Mouse (Mus musculus) T-helper 1 cell (primary cell): ENCODE results near the gene Hif3a.

Experiments
- in situ Hi-C: fragments of 300-600 bp; cut with MboI, MseI; formaldehyde crosslinking; loops from one replicate; pipeline ENCODE4 v1.15.1; 2025; ENCODE audit warnings: high pct_unique_total_duplicates

Gene Hif3a

DNA sequence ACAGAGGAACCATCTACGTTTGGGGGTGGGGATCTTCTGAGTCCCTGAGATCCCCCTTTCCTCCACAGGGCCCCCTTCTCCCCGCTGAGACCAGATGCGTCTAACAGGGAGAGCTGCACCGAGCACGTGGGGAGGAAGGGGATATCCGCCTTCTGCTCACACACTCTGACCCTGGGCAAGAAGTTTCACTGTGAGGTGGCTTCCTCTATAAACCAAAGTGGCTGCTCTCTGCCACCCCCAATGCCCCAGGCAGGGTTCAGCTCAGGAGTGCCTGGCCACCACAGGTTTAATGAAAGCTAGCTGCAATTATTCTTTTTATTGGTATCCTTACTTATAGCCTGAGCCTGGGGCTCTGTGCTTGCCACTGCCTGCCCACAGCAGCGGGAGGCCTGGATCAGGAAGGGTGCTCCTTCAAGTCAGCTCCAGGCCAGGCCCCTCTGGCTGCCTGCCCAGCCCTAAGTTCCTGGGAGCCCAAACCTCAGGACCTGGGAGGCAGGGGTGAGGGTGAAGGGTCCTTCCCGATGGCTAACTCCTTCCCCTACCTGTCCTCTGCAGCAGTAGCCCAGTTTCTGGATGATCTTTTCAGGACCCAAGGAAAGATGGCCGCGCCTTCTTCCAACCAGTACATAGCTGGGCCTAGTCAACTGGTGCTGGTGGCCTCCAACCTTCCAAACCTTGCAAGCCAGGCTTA is 37.3 kb downstream of the Hif3a start:
- in situ Hi-C loops: loop anchor here (5.0 kb wide), 1 partner anchor 32 kb away; no protein-coding TSS in a partner anchor

DNA sequence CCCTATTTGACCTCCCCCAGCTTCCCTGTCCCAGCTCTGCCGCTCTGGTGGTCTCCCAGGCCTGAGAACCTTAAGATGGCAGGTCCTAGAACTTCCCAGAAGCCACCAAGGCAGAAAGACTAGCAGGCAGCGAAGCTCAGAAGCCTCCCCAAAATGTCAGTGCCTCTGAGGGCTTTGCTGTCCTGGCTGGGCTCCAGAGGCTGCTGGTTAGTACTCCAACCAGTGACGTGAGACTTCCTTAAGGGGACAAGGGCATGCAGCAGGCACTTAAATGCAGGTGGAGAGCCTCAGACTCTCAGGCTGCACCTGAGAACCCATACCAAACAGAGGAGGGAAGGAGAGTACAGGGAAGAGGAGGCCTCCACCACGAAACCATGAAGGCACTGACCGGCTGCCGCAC is 38.1 kb downstream of the Hif3a start:
- in situ Hi-C loops: loop anchor here (5.0 kb wide), 1 partner anchor 33 kb away; no protein-coding TSS in a partner anchor

DNA sequence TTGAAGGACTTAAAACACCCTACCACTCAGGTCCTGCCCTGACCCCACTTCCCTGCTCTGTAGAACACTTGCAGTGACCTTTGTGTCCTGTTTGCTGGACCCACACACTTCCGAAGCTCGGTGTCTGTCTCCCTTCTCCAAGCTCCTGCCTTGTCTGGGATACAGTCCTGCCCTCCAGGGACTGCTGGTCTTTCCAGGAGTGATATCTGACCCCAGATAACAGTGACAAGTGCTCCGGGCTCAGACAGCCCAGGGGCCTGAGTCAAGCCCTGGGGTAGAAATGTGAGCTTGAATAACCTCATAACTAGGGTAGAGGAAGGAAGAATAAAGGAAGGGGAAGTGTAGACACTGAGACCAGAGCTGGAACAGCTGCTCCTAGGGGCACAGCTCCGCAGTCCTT is 38.5 kb downstream of the Hif3a start:
- in situ Hi-C loops: loop anchor here (5.0 kb wide), 1 partner anchor 34 kb away; no protein-coding TSS in a partner anchor

DNA sequence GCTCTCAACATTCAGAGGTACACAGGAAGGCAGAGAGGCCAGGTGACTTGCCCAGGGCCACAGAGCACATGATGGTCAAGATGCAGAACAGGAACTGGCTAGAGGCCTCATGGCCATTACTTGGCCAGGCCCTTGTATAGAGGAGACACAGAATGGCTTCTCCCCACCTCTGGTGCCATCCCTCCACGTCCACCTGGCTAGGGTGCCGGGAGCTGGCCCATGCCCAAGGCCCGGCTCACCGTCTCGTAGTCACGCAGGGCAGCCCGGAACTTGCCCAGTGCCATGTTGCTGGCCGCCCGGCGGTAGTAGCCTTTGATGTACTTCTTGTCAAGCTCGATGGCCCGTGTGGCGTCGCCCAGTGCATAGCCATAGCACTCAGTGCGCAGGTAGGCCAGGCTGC is 40.1 kb downstream of the Hif3a start:
- in situ Hi-C loops: loop anchor here (5.0 kb wide), 1 partner anchor 35 kb away; no protein-coding TSS in a partner anchor

DNA sequence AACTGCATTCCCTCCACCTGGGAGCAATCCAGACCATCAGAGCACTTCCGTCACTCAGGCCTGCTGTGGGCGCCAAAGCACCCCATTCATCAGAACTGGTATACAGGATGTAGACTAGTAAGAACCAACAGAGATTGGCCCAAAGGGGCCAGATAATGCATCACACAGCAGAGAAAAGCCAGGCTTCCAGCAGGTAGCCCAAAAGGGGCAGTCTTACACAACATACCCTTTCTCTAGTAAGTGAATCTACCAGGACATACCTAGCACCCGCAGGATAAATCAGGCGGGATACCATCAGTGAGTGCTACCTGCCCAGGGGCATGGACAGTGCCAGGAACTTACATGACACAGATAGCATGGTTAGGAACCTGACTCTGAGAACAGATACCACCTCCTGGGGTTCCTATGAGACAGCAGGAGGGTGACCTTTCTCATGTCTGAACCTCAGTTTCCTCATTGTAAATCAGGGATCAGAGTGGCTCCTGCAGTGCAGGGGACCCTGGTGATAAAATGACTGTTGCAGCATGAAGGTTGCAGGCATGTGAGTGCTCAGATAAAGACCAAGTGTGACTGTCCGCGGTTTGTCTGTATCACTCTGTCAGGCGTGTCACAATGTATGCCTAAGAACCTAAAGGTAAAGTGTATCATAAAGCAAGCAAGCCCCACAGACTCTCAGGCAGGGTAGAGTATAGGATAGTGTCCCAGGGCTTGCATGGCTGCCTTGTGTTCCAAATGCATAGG is 42.6 kb downstream of the Hif3a start:
- in situ Hi-C loops: loop anchor here (5.0 kb wide), 1 partner anchor 38 kb away; no protein-coding TSS in a partner anchor

DNA sequence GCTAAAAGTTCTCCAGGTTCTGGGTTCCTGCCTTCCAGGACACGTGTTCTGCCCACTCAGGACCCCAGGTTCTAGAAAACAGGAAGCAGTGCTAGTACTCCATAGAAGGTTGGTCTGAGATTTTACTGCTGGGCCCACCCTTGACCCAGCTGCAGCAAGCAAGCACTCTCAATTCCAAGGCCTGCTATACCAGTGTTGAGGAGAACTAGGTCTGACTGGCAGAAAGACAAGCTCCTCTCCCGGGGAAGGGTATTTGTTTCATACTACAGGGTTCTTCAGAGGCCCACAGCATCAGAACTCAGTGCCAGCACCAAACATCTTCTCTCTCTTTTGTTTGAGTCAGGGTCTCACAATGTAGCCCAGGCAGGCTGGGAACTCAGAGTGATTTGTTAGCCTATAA is 44.3 kb downstream of the Hif3a start:
- in situ Hi-C loops: no loop called here

DNA sequence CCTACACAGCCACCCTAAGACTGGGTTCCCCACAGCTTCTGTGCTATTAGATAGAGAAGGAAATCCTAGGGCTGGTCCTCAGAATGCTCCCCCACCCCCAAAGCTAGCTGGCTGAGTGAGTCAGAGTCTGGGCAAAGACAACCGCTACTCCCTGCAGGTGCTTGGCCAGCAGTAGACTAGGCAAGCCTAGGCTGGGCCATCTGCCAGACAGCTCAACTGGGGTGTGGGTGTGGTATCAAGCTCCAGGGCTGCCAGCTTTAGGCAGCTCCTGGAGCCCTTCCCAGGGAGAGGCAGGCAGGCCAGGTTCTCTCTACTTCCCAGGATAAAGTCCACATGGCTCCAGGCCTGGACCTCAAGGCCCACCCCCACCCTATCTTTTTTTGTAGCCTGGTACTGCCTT is 45.2 kb downstream of the Hif3a start:
- in situ Hi-C loops: no loop called here

DNA sequence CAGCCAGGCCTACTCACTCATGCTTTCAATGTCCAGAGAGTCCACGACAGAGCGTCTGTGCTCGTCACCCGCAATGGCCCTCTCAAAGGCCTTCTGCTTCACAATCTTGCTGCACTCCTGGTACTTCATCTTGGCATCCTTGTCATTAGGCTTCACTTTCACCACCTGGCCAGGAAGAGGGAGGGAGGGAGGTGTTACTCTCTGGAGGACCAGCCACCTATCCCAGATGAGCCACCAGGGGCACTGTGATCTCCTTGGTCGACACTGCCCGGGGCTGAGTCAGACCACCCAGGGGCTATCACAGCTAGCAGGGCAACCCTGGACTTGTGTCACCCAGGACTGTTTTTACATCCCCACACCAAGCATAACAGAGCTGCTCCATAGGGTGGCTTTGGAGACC is 46.8 kb downstream of the Hif3a start:
- in situ Hi-C loops: no loop called here

DNA sequence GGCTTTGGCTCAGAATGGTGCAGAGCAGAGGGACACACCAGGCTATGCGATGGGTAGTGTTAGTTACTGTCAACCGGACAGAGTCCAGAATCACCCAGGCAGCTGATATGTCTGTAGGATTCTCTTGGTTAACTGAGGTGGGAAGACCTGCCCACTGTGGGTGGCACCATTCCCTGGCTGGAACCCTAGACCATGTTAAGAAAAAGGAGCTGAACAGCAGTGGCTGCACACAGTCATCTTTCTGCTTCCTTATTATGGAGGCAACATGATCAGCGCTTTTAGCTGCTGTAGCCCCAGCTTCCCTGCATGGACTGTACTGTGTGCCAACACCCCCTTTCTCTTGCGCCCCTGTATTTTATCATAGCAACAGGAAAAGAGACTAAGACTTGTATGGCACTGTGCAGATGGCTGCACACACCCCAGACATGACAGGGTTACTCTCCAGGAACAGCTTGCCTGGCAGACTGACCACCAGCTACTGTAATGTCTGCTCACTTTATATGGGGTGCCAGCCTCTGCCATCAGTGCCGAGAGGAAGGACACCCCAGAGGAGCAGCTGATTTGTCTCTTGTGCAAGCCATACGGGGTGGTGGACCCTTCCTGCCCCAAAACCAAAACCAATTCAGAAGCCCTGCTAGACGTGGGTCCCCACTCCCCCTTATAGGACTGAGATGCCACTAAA is 50.2 kb downstream of the Hif3a start:
- in situ Hi-C loops: no loop called here

DNA sequence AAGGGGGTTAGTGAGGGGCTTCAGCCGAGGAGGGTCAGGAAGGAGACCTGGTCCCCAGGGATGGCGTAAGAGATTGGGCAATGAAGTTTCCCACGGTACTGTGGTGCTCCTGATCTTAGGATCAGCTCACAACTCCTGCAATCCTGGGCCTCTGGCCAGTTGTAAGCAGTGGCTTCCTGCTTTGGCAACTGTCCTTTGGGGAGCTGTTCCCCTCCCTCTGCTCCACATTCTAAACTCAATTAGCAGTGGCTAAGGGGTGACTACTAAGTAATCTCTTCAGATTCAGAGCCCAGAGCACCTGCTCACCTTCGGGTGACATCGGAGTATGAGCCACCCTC is 52.2 kb downstream of the Hif3a start:
- in situ Hi-C loops: no loop called here

DNA sequence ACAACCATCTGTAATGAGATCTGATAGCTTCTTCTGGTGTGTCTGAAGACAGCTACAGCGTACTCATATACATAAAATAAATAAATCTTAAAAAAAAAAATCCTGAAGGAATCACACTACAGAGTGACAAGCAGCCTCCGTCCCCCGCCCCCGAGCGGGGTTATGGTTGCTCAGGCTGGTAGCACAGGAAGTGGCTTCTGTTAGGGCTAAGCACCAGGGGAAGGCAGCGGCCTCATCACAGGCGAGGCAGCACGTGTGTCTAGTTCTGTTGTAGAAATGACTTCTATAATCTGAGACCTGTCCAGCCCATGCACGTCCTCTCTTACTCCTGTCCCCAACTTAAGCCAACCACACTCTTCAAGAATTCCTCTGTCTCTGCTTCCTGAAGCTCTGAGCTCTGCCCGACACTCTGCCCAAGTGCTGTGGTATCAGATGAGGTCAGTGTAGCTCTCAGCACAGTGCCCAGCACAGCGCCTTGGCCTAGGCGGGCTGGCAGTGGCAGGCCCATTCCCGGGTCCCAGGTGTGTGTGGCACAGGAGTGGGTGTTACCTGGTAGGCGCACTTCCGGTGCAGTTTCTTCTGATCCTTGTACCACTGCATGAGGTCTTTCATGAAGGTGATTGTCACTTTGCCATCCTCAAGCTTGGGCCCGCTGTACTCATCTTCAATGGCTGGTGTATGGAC is 52.8 kb downstream of the Hif3a start:
- in situ Hi-C loops: no loop called here

DNA sequence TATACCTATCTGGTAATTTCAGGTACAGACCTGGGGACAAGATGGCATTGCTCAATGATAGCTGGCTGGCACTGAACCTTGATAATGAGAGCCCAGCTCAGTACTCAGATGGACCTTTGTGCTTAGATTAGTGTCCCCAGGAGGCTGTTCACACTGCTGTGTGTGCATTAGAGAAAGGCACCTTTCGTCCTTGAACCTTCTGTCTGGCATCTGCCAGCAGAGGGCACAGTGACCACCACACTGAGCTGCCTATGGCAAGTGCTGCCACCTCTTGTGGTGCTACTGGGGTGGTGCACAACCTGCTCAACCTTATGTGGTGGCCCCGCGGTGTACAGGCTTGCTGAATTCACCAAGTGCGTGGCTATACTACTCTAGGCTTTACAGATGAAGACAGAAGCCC is 54.9 kb downstream of the Hif3a start:
- in situ Hi-C loops: no loop called here

DNA sequence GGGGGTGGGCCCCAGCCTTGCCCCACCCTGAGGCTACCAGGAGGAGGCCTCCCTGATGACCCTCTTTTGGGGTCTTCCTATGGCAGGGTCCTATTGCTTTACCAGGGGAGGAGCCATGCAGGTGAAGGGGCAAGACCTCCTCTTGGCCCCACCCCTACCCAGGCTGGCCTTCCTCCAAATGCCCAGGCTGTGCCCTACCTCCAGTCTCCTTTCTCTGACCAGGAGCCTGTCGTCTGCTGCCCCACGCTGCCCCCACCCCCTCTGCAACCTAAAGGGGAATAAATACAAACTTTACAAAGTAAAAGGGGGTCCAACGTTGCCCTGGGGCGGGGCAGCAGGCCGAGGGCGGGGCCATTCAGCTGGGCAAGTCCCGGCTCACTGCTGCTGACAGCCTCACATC is 57.5 kb downstream of the Hif3a start:
- in situ Hi-C loops: no loop called here

DNA sequence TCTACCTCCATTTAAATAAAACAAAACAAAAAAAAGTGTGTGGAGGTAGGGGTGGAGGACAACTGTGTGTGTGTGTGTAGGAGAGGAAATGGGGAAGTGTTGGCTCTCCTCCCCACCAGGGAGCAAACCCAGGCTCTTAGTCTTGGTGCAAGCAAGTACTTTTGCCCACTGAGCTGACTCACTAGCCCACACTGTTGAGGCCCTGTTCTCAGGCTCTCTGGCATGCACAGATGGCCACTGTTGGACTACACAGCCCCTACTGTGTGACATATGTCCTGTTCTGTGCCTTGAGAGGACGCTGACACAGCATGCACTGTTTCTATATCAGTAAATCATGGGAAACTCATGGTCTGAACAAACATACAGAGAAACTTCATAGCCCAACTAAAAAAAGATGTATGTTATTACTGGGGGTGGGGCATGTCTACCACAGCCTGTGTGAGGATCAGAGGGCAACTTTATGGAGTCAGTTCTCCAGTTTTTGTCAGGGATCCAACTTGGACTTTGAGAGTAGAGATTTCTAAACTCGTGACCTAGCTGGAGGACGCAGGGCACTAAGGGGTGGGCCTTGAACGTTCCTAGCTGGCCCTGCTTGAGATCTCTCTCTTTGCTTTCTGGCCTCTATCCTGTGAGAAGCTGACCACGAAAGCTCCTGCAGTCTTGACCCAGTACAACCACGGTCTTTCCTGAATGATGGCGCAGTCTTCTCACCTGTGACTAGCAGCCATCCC is 58.8 kb downstream of the Hif3a start:
- in situ Hi-C loops: no loop called here

DNA sequence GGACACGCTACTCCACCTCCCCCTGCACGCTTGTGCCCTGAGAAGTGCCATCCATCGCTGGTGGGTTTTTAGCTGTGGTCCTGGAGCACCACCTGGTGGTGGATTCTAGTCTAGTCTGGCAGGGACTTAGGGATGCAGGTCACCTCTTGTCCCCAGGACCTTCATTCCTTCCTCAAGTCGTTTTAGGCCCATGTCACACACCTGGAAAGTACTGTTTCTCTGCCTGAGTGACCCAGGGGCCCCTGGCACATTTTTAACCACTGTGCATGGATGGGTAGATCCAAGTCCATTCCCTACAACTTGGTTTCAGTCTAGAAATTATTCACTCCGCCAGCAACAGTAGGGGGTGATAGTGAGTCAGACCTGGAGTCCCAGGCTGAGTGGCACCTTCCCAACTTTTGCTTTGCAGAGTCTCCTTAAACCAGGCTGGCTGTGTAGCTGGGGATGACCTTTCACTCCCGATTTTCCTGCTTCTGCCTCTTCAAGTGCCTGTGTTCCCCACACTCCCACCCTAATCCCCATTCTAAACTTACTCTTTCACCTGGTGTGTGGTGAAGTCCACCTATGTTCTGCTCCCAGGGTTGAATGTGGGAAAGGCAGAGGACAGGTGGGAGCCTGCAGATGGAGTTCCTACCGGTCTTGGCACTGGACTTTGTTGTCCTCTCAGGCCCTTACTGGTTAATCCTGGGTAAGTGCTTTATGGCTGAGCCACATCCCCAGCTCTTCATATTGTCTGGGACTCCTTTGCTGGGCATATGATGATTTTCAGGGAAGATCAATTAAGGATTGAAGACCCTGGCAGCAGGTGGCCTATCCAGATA is 59.6 kb downstream of the Hif3a start:
- in situ Hi-C loops: no loop called here

DNA sequence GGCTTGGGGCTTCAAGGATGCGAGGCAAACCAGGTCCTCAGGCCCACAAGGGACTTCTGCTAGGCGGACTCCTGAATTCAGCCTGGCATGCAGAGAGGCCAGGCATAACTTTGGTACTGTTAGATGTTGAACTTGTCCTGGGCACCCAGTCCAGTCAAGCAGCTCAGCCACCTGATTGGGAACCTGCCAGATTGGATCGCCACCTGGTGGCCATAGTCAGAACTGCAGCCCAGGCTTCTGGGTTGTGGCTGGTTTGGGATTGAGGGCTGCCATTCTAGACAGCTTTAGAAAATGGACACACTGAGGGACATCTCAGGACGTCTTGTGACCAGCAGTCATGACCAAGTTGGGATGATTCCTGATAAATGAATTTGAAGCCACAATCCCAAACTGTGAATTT is 62.6 kb downstream of the Hif3a start:
- in situ Hi-C loops: loop anchor here (5.0 kb wide), 1 partner anchor 47 kb away; no protein-coding TSS in a partner anchor

DNA sequence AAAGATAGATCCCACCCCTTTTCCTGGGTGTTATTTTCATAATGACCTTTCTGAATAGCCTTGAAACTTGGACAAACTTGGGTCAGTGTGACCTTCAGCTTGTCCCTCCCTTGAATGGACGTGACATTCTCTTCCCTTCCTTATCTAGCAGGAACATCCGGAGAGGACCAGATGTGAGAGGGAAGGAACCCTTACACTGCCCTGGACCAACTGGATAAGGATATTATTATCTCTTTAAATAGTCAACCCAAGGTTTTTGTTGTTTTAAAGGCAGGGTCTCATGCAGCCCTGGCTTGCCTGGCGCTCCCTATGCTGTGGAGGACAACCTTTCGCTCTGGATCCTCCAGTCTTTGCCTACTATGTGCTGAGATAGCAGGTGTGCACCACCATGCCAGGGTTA is 63.0 kb downstream of the Hif3a start:
- in situ Hi-C loops: loop anchor here (5.0 kb wide), 1 partner anchor 47 kb away; no protein-coding TSS in a partner anchor

DNA sequence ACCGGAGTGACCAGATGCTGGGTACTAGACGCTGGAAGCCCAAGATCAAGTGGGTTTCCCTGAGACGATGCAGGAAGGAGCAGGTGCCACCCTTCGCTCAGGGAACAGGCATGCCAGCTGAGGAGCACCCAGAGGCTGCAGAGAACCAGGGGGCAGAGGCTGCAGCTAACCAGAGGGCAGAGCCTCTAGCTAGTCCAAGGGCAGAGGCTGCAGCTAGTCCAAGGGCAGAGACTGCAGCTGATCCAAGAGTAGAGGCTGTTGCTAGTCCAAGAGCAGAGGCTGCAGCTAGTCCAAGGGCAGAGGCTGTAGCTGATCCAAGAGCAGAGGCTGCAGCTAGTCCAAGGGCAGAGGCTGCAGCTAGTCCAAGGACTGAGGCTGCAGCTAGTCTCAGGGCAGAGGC is 66.9 kb downstream of the Hif3a start:
- in situ Hi-C loops: loop anchor here (5.0 kb wide), 1 partner anchor 43 kb away; no protein-coding TSS in a partner anchor

DNA sequence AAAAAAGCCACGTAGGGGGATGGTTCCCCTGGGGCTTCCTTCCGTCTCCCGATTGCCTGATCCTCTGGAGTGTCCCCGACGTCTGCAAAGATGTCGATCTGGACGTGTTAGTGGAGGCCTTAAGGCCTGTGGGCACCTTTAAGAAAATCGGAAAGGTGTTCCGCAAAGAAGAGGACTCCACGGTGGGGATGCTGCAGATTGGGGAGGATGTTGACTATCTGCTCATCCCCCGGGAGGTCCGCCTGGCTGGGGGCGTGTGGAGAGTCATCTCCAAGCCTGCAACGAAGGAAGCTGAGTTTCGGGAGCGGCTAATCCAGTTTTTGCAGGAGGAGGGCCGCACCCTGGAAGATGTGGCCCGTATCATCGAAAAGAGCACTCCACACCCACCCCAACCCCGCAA is 67.8 kb downstream of the Hif3a start:
- in situ Hi-C loops: no loop called here

DNA sequence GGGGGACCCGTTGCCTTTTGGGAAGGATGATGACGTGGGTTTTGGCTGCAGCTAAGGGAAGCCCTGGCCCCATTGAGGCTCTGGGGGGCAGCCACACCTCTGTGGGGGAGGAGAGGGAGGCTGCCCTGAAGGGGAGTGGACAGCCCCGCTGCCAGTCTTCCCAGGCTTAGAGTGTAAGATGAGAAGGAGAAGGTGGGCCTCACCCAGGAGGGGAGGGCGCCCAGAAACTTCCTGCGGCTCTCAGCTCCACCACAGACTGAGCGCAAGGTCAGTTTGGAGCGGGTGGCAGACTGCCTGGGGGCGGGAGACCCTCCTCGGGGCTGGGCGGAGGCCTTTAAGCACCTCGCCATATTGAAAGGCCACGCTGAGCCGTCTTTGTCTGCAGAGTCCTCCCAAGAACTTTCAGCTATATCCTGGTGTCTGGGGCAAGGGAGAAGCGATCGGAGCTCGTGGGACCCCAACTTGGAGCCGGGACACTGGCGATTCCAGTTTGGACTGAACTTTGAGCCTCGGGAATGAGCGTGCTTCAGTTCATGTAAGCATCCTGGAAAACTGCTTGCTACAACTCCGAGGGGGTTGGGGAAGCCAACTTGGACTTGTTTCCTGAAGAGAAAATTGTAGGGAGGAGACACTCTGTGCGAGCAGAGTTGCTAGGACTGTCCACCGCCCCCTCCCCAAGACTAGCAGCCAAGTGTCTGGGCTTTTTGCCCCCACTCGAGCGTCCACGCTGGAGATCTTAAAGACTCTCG is 68.4 kb downstream of the Hif3a start:
- in situ Hi-C loops: no loop called here
